Mouse (Mus musculus) skeletal muscle tissue, adult 2 months (tissue): ENCODE data around the gene Csnk2a1.
"Not testable (repeated sequence)": the region's sequence is repeated elsewhere in the genome, so short reads cannot be mapped to it uniquely, and the experiment has no call there.

Experiments used
- DNase-seq: peaks from one replicate; pipeline ENCODE4 v3.0.0-alpha.2; 2012; ENCODE audit warnings: low read depth, low spot score

Gene Csnk2a1

GRCm38 (mm10) chr2:152226248-152227050 lies at the start of gene Csnk2a1:
Gene Csnk2a1 (plus strand): TSS chr2:152226839.
- DNase-seq = peak; percentile 89

- DNase-seq = peak; percentile 25
Observed at GRCm38 (mm10) chr2:152177162-152177805, 49.4 kb upstream of the Csnk2a1 start.

GRCm38 (mm10) chr2:152177806-152178170 lies 48.9 kb upstream of the Csnk2a1 start:
- no peak for DNase-seq

GRCm38 (mm10) chr2:152178345-152178744 lies 48.3 kb upstream of the Csnk2a1 start:
- no peak for DNase-seq

GRCm38 (mm10) chr2:152179301-152179700 lies 47.3 kb upstream of the Csnk2a1 start:
- no peak for DNase-seq

- peak; percentile 77 for DNase-seq
Observed at GRCm38 (mm10) chr2:152180323-152180722, 46.3 kb upstream of the Csnk2a1 start.

- DNase-seq = no peak
Observed at GRCm38 (mm10) chr2:152187132-152187531, 39.5 kb upstream of the Csnk2a1 start.

GRCm38 (mm10) chr2:152189213-152189612 lies 37.4 kb upstream of the Csnk2a1 start:
- no peak for DNase-seq

- DNase-seq = peak; percentile 25
Observed at GRCm38 (mm10) chr2:152189640-152190039, 37.0 kb upstream of the Csnk2a1 start.

- DNase-seq = no peak
Observed at GRCm38 (mm10) chr2:152190161-152190560, 36.5 kb upstream of the Csnk2a1 start.

GRCm38 (mm10) chr2:152192591-152193345 lies 33.9 kb upstream of the Csnk2a1 start:
- no peak for DNase-seq

- no peak for DNase-seq
Observed at GRCm38 (mm10) chr2:152193346-152193710, 33.3 kb upstream of the Csnk2a1 start.

GRCm38 (mm10) chr2:152194586-152194985 lies 32.1 kb upstream of the Csnk2a1 start:
- no peak for DNase-seq

GRCm38 (mm10) chr2:152196896-152197295 lies 29.7 kb upstream of the Csnk2a1 start:
- no peak for DNase-seq

- DNase-seq = peak; percentile 67
Observed at GRCm38 (mm10) chr2:152197301-152197712, 29.3 kb upstream of the Csnk2a1 start.

GRCm38 (mm10) chr2:152206139-152206538 lies 20.5 kb upstream of the Csnk2a1 start:
- not testable (repeated sequence) for DNase-seq

- DNase-seq = no peak
Observed at GRCm38 (mm10) chr2:152211871-152212270, 14.8 kb upstream of the Csnk2a1 start.

- DNase-seq = peak; percentile 18
Observed at GRCm38 (mm10) chr2:152216975-152217374, 9.7 kb upstream of the Csnk2a1 start.

GRCm38 (mm10) chr2:152223521-152224300 lies 2.9 kb upstream of the Csnk2a1 start:
- DNase-seq = no peak

GRCm38 (mm10) chr2:152225536-152225935 lies 1.1 kb upstream of the Csnk2a1 start:
- no peak for DNase-seq

- DNase-seq = peak; percentile 27
Observed at GRCm38 (mm10) chr2:152227051-152227481, 427 bp downstream of the Csnk2a1 start.
